Mouse (Mus musculus): ENCODE results near the gene Opcml.

Gene Opcml

DNA sequence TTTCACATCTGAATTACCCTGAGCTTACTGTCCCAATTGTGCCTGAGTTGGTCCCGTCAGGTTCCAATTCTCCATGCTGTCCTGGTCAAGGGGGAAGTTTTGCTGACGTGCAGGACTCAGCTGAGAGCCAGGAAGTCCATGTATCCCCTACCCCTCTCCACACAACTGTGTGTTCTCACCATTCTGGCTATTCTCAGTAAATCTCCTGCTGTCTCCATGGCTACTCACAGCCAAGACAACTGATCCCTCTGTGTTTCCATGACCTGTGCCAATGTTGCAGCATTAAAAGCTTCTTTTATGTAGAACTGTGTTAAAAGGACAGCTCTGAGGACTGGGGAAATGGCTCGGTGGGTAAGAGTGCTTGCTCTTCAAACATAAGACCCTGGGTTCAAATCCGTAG lies 373.4 kb downstream of the Opcml start:
- Histone ChIP-seq H3K9me3 (ENCODE audit: low read length) (no peaks in the 10 kb centered on the region), H3K27me3 (ENCODE audit: insufficient read depth, low read length) (no peaks in the 10 kb centered on the region), H3K36me3 (ENCODE audit: insufficient read depth, low read length) (no peaks in the 10 kb centered on the region), H3K4me1 (replicated peaks; ENCODE audit: low read depth, low read length) (no peaks in the 10 kb centered on the region), H3K4me3 (replicated peaks; ENCODE audit: low read length) (no peak overlapping the region)
- TF ChIP-seq CTCF (conservative IDR thresholded peaks at IDR 0.05; ENCODE audit: low read length), result no peak
- TF ChIP-seq NANOG (IDR thresholded peaks at IDR 0.05; ENCODE audit: borderline replicate concordance, low read length), result no peak
- TF ChIP-seq POU5F1 (IDR thresholded peaks at IDR 0.05; ENCODE audit: borderline replicate concordance, low read length), result no peak

DNA sequence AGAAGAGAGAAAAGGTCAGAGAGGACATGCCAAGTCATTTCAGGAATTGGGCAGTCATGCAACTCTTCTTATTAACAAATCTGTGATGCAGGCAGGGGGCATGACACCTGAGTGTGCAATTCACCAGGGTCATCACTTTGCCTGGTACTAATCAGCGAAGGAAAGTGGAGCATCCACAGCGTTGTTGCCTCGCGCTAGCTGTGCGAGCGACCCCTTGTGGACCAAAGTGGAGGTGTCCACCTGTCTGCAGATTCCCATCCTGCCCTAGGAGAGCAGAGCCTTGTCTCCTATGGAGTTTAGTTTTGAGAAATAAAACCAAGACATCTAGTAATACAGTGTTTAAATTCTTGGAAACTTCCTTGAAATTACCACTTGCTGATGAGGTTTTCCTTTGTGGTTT lies 381.3 kb downstream of the Opcml start:
- no peak overlapping the region for H3K4me3 ChIP-seq (replicated peaks; ENCODE audit: low read length)
- no peaks in the 10 kb centered on the region for H3K27me3 ChIP-seq (ENCODE audit: insufficient read depth, low read length)
- no peaks in the 10 kb centered on the region for H3K4me1 ChIP-seq (replicated peaks; ENCODE audit: low read depth, low read length)
- TF ChIP-seq NANOG (IDR thresholded peaks at IDR 0.05; ENCODE audit: borderline replicate concordance, low read length) (no peak), POU5F1 (IDR thresholded peaks at IDR 0.05; ENCODE audit: borderline replicate concordance, low read length) (no peak), CTCF (conservative IDR thresholded peaks at IDR 0.05; ENCODE audit: low read length) (peak; percentile 70)
- H3K36me3 ChIP-seq (ENCODE audit: insufficient read depth, low read length), result no peaks in the 10 kb centered on the region
- H3K9me3 ChIP-seq (ENCODE audit: low read length), result no peaks in the 10 kb centered on the region

DNA sequence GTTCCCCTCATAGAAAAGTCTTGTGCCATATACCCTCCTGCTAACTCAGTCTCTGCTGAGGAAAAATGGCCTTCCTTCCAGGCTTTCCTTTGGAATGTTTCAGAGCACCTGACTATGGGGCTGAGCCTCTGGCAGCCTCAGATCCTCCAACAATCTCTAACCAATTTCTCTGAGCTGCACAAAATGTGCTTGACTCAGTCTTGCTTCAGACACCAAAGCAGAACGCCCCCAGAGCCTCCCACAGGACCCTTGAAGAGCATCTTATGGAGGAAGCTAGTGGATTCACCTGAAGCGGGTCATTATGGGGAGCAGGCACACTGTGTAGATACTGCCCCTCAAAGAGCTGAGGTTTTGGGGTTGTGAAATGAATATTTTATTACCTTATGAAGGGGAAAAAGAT lies 386.5 kb downstream of the Opcml start:
- H3K27me3 ChIP-seq (ENCODE audit: insufficient read depth, low read length), result no peaks in the 10 kb centered on the region
- TF ChIP-seq NANOG (IDR thresholded peaks at IDR 0.05; ENCODE audit: borderline replicate concordance, low read length) (no peak), CTCF (conservative IDR thresholded peaks at IDR 0.05; ENCODE audit: low read length) (no peak), POU5F1 (IDR thresholded peaks at IDR 0.05; ENCODE audit: borderline replicate concordance, low read length) (no peak)
- no peaks in the 10 kb centered on the region for H3K4me1 ChIP-seq (replicated peaks; ENCODE audit: low read depth, low read length)
- no peaks in the 10 kb centered on the region for H3K9me3 ChIP-seq (ENCODE audit: low read length)
- no peaks in the 10 kb centered on the region for H3K36me3 ChIP-seq (ENCODE audit: insufficient read depth, low read length)
- no peak overlapping the region for H3K4me3 ChIP-seq (replicated peaks; ENCODE audit: low read length)

GRCm38 (mm10) chr9:28178123-28178887 lies 387.7 kb downstream of the Opcml start:
- Histone ChIP-seq H3K9me3 (ENCODE audit: low read length) (no peaks in the 10 kb centered on the region), H3K4me1 (replicated peaks; ENCODE audit: low read depth, low read length) (no peaks in the 10 kb centered on the region), H3K36me3 (ENCODE audit: insufficient read depth, low read length) (no peaks in the 10 kb centered on the region), H3K27me3 (ENCODE audit: insufficient read depth, low read length) (no peaks in the 10 kb centered on the region), H3K4me3 (replicated peaks; ENCODE audit: low read length) (no peak overlapping the region)
- TF ChIP-seq NANOG (IDR thresholded peaks at IDR 0.05; ENCODE audit: borderline replicate concordance, low read length) (no peak), CTCF (conservative IDR thresholded peaks at IDR 0.05; ENCODE audit: low read length) (no peak), POU5F1 (IDR thresholded peaks at IDR 0.05; ENCODE audit: borderline replicate concordance, low read length) (no peak)

GRCm38 (mm10) chr9:28181916-28182315 lies 391.3 kb downstream of the Opcml start:
- no peaks in the 10 kb centered on the region for H3K36me3 ChIP-seq (ENCODE audit: insufficient read depth, low read length)
- no peak overlapping the region for H3K4me3 ChIP-seq (replicated peaks; ENCODE audit: low read length)
- H3K9me3 ChIP-seq (ENCODE audit: low read length), result no peaks in the 10 kb centered on the region
- no peaks in the 10 kb centered on the region for H3K27me3 ChIP-seq (ENCODE audit: insufficient read depth, low read length)
- no peaks in the 10 kb centered on the region for H3K4me1 ChIP-seq (replicated peaks; ENCODE audit: low read depth, low read length)
- TF ChIP-seq CTCF (conservative IDR thresholded peaks at IDR 0.05; ENCODE audit: low read length) (no peak), NANOG (IDR thresholded peaks at IDR 0.05; ENCODE audit: borderline replicate concordance, low read length) (no peak), POU5F1 (IDR thresholded peaks at IDR 0.05; ENCODE audit: borderline replicate concordance, low read length) (no peak)

DNA sequence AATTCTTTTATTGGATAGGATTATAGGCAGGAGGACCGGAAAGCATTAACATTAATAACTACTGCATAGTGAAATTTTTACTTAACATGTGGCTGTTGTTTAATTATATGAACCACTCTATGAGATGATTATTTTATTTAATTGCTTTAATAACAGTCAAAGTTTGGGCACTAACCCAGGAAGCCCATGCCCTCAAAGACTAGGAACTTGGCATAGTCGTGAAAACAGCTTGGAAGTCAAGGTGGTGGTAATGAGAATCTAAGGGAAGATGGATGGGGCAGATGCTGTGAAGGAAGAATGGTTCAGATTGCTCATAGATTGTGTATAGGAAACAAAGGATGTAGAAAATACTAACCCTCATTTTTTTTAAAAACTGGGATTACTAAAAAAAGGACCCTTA lies 399.7 kb downstream of the Opcml start:
- H3K36me3 ChIP-seq (ENCODE audit: insufficient read depth, low read length), result no peaks in the 10 kb centered on the region
- no peak overlapping the region for H3K4me3 ChIP-seq (replicated peaks; ENCODE audit: low read length)
- TF ChIP-seq NANOG (IDR thresholded peaks at IDR 0.05; ENCODE audit: borderline replicate concordance, low read length), result no peak
- TF ChIP-seq CTCF (conservative IDR thresholded peaks at IDR 0.05; ENCODE audit: low read length), result no peak
- TF ChIP-seq POU5F1 (IDR thresholded peaks at IDR 0.05; ENCODE audit: borderline replicate concordance, low read length), result no peak
- no peaks in the 10 kb centered on the region for H3K9me3 ChIP-seq (ENCODE audit: low read length)
- H3K4me1 ChIP-seq (replicated peaks; ENCODE audit: low read depth, low read length), result no peaks in the 10 kb centered on the region
- H3K27me3 ChIP-seq (ENCODE audit: insufficient read depth, low read length), result no peaks in the 10 kb centered on the region

DNA sequence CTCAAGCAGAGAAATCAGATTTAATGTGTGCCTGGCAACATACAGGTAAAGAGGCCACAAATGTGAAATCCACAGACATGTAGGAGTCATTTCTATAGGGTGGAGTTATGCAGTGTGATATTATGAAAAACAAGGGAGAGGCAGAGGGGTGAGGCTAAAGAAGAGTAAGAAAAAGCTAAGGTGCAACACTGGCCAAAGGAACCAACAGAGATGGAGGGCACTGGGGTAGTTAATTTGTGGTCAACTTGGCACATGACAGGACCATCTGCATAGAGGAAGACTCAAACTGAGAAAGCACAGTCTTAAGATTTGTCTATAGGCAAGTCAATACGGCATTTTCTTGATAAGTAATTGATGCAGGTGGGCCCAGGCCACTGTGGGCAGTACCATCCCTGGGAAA lies 400.2 kb downstream of the Opcml start:
- TF ChIP-seq POU5F1 (IDR thresholded peaks at IDR 0.05; ENCODE audit: borderline replicate concordance, low read length) (no peak), NANOG (IDR thresholded peaks at IDR 0.05; ENCODE audit: borderline replicate concordance, low read length) (no peak), CTCF (conservative IDR thresholded peaks at IDR 0.05; ENCODE audit: low read length) (no peak)
- no peaks in the 10 kb centered on the region for H3K27me3 ChIP-seq (ENCODE audit: insufficient read depth, low read length)
- H3K9me3 ChIP-seq (ENCODE audit: low read length), result no peaks in the 10 kb centered on the region
- H3K4me3 ChIP-seq (replicated peaks; ENCODE audit: low read length), result no peak overlapping the region
- H3K4me1 ChIP-seq (replicated peaks; ENCODE audit: low read depth, low read length), result no peaks in the 10 kb centered on the region
- no peaks in the 10 kb centered on the region for H3K36me3 ChIP-seq (ENCODE audit: insufficient read depth, low read length)

DNA sequence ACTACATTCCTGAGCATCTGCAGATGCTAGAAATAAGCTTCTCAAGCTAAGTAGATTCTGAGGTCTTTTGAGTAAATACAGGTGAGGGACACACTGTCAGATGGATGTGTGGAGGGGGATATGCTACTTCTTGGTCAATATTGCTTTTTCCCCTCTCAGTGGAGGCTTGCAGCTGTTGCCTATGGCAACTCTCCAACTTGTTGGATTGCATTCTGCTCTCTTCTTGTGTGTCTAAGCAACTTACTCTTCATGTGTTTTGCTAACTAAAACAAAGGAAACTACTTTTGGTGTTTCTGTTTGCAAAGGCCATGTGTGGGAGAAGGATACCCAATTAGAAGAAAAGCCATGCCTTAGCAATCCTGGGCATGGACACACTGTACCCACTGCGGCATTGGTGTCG lies 406.0 kb downstream of the Opcml start:
- no peaks in the 10 kb centered on the region for H3K27me3 ChIP-seq (ENCODE audit: insufficient read depth, low read length)
- no peaks in the 10 kb centered on the region for H3K9me3 ChIP-seq (ENCODE audit: low read length)
- TF ChIP-seq NANOG (IDR thresholded peaks at IDR 0.05; ENCODE audit: borderline replicate concordance, low read length) (no peak), CTCF (conservative IDR thresholded peaks at IDR 0.05; ENCODE audit: low read length) (no peak), POU5F1 (IDR thresholded peaks at IDR 0.05; ENCODE audit: borderline replicate concordance, low read length) (no peak)
- H3K36me3 ChIP-seq (ENCODE audit: insufficient read depth, low read length), result no peaks in the 10 kb centered on the region
- H3K4me3 ChIP-seq (replicated peaks; ENCODE audit: low read length), result no peak overlapping the region
- H3K4me1 ChIP-seq (replicated peaks; ENCODE audit: low read depth, low read length), result no peaks in the 10 kb centered on the region

DNA sequence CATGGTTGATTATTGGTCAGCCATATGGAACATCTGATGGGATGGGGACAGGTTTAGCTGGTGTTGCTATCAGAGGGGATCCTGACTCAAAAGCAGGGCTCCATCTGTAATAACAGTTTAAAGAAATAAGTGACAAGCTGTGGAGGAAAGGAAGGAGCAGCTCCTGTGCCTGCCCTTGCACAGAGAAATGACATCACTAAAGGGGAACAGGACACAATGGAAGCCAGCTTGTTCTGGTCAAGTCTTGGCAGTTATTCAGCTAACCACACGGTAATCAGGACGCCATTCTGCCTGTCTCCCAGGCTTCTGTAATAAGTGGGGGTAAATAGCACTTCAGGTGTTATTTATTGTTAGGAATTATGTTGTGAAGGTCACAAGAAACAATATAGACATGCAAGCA lies 406.5 kb downstream of the Opcml start:
- Histone ChIP-seq H3K36me3 (ENCODE audit: insufficient read depth, low read length) (no peaks in the 10 kb centered on the region), H3K27me3 (ENCODE audit: insufficient read depth, low read length) (no peaks in the 10 kb centered on the region), H3K4me3 (replicated peaks; ENCODE audit: low read length) (no peak overlapping the region), H3K4me1 (replicated peaks; ENCODE audit: low read depth, low read length) (no peaks in the 10 kb centered on the region), H3K9me3 (ENCODE audit: low read length) (no peaks in the 10 kb centered on the region)
- TF ChIP-seq POU5F1 (IDR thresholded peaks at IDR 0.05; ENCODE audit: borderline replicate concordance, low read length) (no peak), NANOG (IDR thresholded peaks at IDR 0.05; ENCODE audit: borderline replicate concordance, low read length) (no peak), CTCF (conservative IDR thresholded peaks at IDR 0.05; ENCODE audit: low read length) (no peak)
